Mouse (Mus musculus) layer of hippocampus, adult 9-11 months (tissue): ENCODE results near the gene Zmynd12.
A peak's percentile ranks its signal among the peaks of the same experiment; 100 is the strongest.

Experiments used
- DNase-seq: peaks from one replicate; pipeline ENCODE4 v3.0.0; 2022

Zmynd12 gene

GRCm38 (mm10) chr4:119422294-119422964, at the start of gene Zmynd12, which contains the start of gene Ppcs:
Gene Zmynd12 (plus strand): TSS chr4:119422814.
Gene Ppcs (minus strand): TSS chr4:119422420.
- DNase-seq, result peak; percentile 82

- no peak for DNase-seq
Observed at GRCm38 (mm10) chr4:119381471-119382190, 41.0 kb upstream of the Zmynd12 start.

GRCm38 (mm10) chr4:119389184-119389583, 33.4 kb upstream of the Zmynd12 start:
- no peak for DNase-seq

GRCm38 (mm10) chr4:119390369-119390768, 32.2 kb upstream of the Zmynd12 start:
- no peak for DNase-seq

- DNase-seq, result no peak
Observed at GRCm38 (mm10) chr4:119398751-119399150, 23.9 kb upstream of the Zmynd12 start.

- no peak for DNase-seq
Observed at GRCm38 (mm10) chr4:119400896-119401295, 21.7 kb upstream of the Zmynd12 start.

GRCm38 (mm10) chr4:119403431-119403830, 19.2 kb upstream of the Zmynd12 start:
- no peak for DNase-seq

- no peak for DNase-seq
Observed at GRCm38 (mm10) chr4:119411877-119412650, 10.6 kb upstream of the Zmynd12 start.

GRCm38 (mm10) chr4:119412791-119413190, 9.8 kb upstream of the Zmynd12 start:
- no peak for DNase-seq

- DNase-seq, result peak; percentile 96
Observed at GRCm38 (mm10) chr4:119415072-119415753, 7.4 kb upstream of the Zmynd12 start, which contains the start of gene Ccdc30. Gene Ccdc30 (minus strand): TSS chr4:119415521.

GRCm38 (mm10) chr4:119417270-119417669, 5.3 kb upstream of the Zmynd12 start:
- no peak for DNase-seq

- DNase-seq, result no peak
Observed at GRCm38 (mm10) chr4:119417894-119418293, 4.7 kb upstream of the Zmynd12 start.

- no peak for DNase-seq
Observed at GRCm38 (mm10) chr4:119421191-119421590, 1.4 kb upstream of the Zmynd12 start.

- no peak for DNase-seq
Observed at GRCm38 (mm10) chr4:119421921-119422293, 707 bp upstream of the Zmynd12 start.

- no peak for DNase-seq
Observed at GRCm38 (mm10) chr4:119425077-119425476, 2.5 kb downstream of the Zmynd12 start.

- DNase-seq, result no peak
Observed at GRCm38 (mm10) chr4:119425601-119426000, 3.0 kb downstream of the Zmynd12 start.

- DNase-seq, result no peak
Observed at GRCm38 (mm10) chr4:119427680-119428079, 5.1 kb downstream of the Zmynd12 start.

GRCm38 (mm10) chr4:119430678-119431077, 8.1 kb downstream of the Zmynd12 start:
- no peak for DNase-seq

GRCm38 (mm10) chr4:119437936-119438335, 15.3 kb downstream of the Zmynd12 start:
- no peak for DNase-seq

GRCm38 (mm10) chr4:119441836-119442235, 19.2 kb downstream of the Zmynd12 start:
- DNase-seq, result no peak

GRCm38 (mm10) chr4:119442539-119442938, 19.9 kb downstream of the Zmynd12 start:
- no peak for DNase-seq

GRCm38 (mm10) chr4:119447261-119447660, 24.6 kb downstream of the Zmynd12 start:
- no peak for DNase-seq

GRCm38 (mm10) chr4:119447786-119448185, 25.2 kb downstream of the Zmynd12 start:
- DNase-seq, result no peak
